Mouse (Mus musculus) kidney, adult 11 months (tissue): ENCODE data around the gene Fhit.

Source experiments
- DNase-seq: peaks from one replicate; pipeline ENCODE4 v3.0.0; 2022

The Fhit gene

DNA sequence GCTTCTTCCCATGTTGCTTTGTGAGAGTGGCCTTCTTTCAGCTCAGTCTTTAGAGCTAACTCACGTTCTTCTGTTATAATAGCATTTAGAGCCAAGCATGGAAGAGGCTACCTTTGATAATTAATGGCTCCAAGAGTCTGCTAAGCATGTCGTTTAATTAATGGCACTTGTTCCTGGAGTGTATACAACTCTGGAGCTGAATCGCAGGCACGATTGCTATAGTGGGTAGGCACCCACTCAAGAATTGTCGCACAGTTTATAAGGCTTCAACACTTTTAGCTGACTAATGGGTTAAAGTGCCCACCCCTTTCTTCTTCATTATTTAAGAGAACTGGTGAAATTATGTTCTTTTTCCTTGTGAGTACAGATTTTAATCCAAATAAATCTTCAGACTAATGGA is 1605.5 kb downstream of the Fhit start:
- DNase-seq, result no peak

DNA sequence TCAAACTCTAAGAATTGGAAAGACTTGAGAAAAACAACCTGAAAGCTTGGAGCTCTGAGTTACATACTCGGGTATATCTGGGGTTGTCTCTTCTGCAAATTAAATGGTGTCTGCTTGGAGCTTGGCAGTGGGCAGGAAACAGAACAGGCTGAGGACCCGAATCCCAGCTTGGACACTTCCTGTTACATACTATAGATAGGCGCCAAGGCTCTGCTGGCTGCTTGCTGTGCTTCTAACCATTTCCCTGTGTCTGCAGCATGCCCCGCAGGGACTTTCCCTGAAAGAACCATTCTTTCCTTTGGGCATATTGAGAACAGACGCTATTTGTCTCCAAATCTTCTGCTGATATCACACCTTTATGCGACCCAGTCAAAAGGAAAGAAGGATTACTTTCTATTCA is 1606.0 kb downstream of the Fhit start:
- no peak for DNase-seq

DNA sequence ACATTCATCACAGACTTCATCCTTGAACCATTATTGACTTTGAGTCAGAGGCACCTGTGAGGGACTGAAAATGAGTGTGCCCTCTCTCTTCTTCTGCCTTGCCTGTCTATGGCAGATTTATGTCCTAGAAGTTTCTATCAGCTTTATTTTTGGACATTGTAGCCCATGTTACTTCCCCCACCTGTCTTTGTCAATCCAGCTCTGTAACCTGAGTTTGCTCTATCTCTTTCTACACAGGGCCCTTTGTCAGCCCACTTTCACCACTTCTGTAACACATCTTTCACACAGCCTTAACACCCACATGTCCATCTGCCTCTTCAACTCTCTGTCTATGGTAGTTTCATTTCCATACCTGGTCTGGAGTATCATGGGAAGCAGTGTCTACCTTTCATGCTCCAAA is 1609.7 kb downstream of the Fhit start:
- no peak for DNase-seq

DNA sequence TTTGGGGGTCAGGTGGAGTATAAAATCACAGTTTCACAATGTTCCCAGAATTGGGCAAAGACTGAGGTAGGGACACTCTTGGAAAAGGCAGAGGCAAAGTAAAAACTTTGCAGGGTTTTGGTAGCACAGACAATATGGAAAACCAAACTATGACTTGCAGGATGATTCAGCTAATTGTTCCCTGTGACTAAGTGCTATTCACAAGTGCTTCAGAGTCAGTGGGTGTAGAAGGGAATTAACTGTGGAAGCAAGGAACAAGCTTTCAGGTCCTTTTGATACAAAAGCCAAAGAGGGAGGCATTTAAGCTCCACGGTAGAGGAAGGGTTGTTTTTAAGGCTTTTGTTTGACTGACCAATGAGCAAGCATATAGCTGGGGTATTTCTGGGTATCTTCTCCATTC is 1613.9 kb downstream of the Fhit start:
- DNase-seq, result no peak

DNA sequence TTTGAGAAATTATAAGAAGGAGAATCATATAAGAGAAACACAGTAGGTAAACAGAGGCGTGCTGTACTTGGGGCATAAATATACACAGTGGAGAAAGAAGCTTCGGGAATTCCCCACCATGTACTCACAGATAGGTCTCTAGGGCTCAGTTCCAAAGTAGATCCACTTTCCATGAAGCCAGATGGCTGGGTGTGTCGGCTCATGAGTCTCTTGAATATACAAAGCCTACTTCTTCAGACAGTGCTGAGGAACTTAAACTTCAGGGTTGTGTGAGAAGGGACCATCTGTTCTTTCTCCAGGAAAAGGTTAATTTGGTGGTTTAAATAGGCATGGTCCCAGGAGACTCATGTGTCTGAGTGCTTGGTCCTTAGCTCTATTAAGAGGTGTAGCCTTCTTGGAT is 1617.5 kb downstream of the Fhit start:
- DNase-seq, result no peak

DNA sequence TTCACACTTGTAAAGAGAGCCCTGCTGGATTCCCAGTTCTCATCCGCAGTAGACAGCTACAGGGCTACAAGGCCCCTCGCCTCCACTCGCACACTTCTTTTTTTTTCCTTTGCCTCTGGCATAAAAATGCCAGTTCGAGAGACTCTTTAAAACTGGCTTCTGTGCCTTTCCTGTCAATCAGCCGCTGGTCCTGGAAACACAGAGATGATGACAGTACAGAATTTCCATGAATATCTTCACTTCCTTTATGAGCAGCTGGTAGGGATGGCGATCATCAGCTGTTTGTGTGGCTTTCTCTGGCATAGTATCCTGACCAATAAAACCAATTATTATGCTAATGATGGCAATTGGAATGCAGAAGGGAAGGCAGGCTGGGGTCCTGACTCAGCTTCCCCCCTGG is 1626.3 kb downstream of the Fhit start:
- DNase-seq, result no peak

DNA sequence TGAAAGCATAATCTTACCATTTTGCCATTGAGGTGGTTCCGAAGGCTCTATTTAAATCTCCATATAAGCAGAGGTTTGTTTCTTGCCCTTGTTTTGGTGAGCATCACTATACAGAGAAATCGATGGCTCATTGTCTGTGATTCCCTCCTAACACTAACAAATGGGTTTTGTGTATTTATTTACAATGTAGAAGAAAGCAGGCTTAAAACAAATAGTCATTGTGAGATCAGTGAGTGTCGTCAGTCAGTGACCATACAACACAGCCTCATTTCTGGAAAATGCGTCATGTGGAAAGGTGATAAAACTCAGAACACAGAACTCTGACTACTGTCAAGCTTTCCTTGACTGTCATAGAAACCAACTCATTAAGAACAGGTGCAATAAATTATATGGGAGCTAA is 1632.6 kb downstream of the Fhit start:
- DNase-seq, result no peak

DNA sequence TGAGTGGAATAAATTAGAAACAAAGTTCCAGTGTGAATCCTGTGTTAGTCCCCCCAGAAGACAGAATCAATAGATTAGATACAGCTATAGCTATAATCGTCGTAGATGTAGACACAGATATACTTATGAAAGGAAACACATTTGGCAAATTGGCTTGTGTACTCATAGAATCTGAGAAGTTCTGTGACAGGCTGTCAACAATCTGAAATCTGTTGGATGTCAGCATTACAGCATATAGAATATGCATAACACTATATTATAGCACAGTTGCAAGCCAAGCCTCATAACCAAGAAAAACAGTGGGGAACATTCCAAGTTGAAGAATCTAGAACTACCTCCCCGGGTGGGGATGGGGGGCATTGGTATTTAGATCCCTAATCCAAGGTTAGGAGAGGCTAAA is 1635.7 kb downstream of the Fhit start:
- DNase-seq, result no peak

DNA sequence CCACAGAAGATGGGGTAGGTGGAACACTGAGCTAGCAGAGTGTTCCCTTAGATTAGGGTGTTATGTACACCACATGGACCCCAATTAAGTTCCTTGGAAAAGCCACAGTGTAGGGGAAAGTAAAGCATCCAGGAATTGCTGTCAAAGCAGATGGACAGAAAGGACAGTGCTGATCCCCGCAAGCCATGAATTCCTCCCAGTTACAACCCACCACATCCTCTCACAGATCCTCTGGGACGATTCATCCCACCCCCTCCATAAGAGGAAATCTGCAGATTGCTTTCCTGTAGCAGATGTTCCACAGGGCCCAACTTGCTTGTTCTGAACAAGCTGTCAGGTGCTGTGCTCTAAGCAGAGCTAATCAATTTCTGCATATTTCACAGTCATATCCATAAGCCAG is 1644.2 kb downstream of the Fhit start:
- no peak for DNase-seq

DNA sequence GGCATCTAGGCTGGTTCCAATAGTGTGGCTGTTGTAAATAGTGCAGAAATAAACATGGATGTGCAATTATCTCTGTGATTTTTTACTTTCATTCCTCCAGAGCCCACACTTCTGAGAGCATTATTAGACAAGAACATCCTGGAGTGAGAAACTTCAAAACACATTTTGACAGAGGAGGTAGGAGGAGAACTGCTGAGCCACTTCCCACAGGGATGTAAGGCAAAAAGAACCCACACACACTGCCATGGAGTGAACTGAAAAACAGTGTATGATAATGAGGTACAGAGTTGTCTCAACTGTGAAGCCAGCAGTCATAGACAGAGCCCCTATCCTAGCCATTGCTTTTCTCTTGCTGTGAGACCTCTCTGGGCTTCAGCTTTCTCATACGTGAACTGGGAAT is 1652.2 kb downstream of the Fhit start:
- DNase-seq, result no peak
